Mouse (Mus musculus): Measurements from ENCODE around the gene Spata25.

Spata25 gene

GRCm38 (mm10) chr2:164783926-164784581 lies 44.3 kb downstream of the Spata25 start:
- DNase-seq (ENCODE audit: low read depth, low spot score), result no peak

GRCm38 (mm10) chr2:164781876-164782275 lies 46.5 kb downstream of the Spata25 start:
- no peak for DNase-seq (ENCODE audit: low read depth, low spot score)

GRCm38 (mm10) chr2:164779481-164780086 lies 48.8 kb downstream of the Spata25 start, which contains the start of gene Tnnc2:
TSS of gene Tnnc2 (minus strand) at chr2:164779967.
- DNase-seq (ENCODE audit: low read depth, low spot score), result no peak

- no peak for DNase-seq (ENCODE audit: low read depth, low spot score)
Observed at GRCm38 (mm10) chr2:164778809-164779208, 49.5 kb downstream of the Spata25 start.

- no peak for DNase-seq (ENCODE audit: low read depth, low spot score)
Observed at GRCm38 (mm10) chr2:164778015-164778287, 50.4 kb downstream of the Spata25 start.

GRCm38 (mm10) chr2:164777246-164778014 lies 50.9 kb downstream of the Spata25 start:
- DNase-seq (ENCODE audit: low read depth, low spot score), result no peak

- no peak for DNase-seq (ENCODE audit: low read depth, low spot score)
Observed at GRCm38 (mm10) chr2:164776801-164777200, 51.5 kb downstream of the Spata25 start.

Data from mesoderm, embryonic 11.5 days (tissue).